Mouse (Mus musculus): ENCODE measurements around the gene Chrna9. TPM values are rescaled to one million over a fixed set of nuclear protein-coding genes. Genes with fewer than 3 reads are reported as not detected.

Chrna9 gene
- polyA plus RNA-seq, 1 experiment from 2014 or later, result 0.20 TPM

DNA sequence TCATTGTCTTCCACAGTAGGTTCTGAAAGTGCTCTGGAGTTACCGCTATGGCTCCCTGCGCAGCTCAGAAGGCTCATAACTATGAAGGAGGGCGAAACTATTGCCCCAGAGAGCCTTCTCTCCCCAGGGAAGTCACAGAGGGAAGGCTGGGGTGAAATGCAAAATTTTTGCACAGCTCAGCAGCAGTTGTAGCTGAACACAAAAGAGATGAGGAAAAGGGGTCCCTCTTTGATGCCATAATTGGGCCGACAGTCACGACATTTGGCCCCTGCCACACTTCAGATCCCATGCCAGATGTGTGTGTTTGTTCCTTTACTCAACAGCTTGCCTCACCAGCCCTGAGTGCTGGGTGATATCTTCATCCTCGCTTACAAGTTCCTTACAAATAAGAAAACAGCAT, 8.1 kb upstream of the Chrna9 start:
- WGBS, result 87% methylated on average over 6 of the region's 6 CpGs
- ATAC-seq (ENCODE audit: low FRiP score), result no peak

DNA sequence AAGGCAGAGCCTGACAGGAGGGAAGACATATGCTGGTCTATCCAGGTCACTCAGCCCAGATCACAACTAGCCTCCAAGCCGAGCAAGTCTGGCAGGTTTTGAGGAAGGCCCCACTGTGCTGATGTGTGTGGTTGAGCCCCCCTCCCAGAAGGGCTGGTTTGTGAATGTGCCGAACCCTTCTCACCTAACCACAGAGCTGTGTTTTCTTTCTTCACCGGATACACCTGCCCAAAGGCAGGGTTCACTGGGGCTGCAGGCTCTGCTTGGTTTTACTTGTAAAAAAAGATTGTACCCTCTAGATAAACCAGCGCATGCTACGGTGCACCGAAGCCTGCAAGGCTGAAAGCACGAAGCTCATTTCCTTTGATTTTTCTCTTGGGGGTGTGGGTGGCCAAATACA, 5.6 kb upstream of the Chrna9 start:
- H3K9me3 ChIP-seq (ENCODE audit: control insufficient read depth, low read length), result no peaks in the 10 kb centered on the region
- no peak overlapping the region for H3K9ac ChIP-seq (ENCODE audit: low read depth, low read length)
- H3K4me3 ChIP-seq (ENCODE audit: low read depth, low read length), result no peak overlapping the region
- no peaks in the 10 kb centered on the region for H3K4me1 ChIP-seq (replicated peaks; ENCODE audit: control insufficient read depth, insufficient read depth, low read length)
- H3K36me3 ChIP-seq (ENCODE audit: control insufficient read depth, insufficient read depth, low read length), result no peaks in the 10 kb centered on the region
- 80% methylated on average over 7 of the region's 7 CpGs for WGBS
- DNase-seq (ENCODE audit: low spot score) (no peak), ATAC-seq (ENCODE audit: low FRiP score) (no peak)
- no peak overlapping the region for H3K27ac ChIP-seq (ENCODE audit: low read depth, low read length)
- no peaks in the 10 kb centered on the region for H3K27me3 ChIP-seq (ENCODE audit: control insufficient read depth, insufficient read depth, low read length)
- H3K4me2 ChIP-seq (replicated peaks; ENCODE audit: low read depth, low read length), result no peak overlapping the region

More for the DNA sequence above, 8.1 kb upstream of the Chrna9 start:
- H3K27me3 ChIP-seq (ENCODE audit: control insufficient read depth, insufficient read depth, low read length), result no peaks in the 10 kb centered on the region
- H3K4me2 ChIP-seq (replicated peaks; ENCODE audit: low read depth, low read length), result no peak overlapping the region
- H3K9me3 ChIP-seq (ENCODE audit: control insufficient read depth, low read length), result no peaks in the 10 kb centered on the region
- no peak for DNase-seq (ENCODE audit: low spot score)
- no peak overlapping the region for H3K9ac ChIP-seq (ENCODE audit: low read depth, low read length)
- H3K4me3 ChIP-seq (ENCODE audit: low read depth, low read length), result no peak overlapping the region
- no peak overlapping the region for H3K27ac ChIP-seq (ENCODE audit: low read depth, low read length)
- H3K36me3 ChIP-seq (ENCODE audit: control insufficient read depth, insufficient read depth, low read length), result no peaks in the 10 kb centered on the region
- H3K4me1 ChIP-seq (replicated peaks; ENCODE audit: control insufficient read depth, insufficient read depth, low read length), result no peaks in the 10 kb centered on the region

DNA sequence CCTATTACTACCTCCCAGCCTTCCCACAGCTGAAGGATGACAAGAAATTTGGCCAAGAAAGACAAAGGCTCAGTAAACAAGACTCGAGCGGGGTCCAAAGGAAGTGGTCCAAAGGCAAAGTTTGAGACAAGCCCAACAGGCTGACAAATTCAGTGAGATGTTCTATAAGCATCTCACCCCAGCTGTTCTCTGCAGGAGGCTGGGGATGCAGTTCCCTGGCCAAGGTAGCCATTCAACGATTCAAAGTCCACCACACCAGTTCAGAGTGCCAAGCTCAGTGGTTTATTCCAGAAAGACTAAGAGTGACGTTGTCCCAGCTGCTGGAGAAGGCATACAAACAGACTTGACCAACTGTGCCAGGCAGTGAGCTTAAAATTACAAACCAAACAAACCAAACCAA, 4.5 kb upstream of the Chrna9 start:
- no peak overlapping the region for H3K27ac ChIP-seq (ENCODE audit: low read depth, low read length)
- WGBS, result 78% methylated on average over 4 of the region's 4 CpGs

DNA sequence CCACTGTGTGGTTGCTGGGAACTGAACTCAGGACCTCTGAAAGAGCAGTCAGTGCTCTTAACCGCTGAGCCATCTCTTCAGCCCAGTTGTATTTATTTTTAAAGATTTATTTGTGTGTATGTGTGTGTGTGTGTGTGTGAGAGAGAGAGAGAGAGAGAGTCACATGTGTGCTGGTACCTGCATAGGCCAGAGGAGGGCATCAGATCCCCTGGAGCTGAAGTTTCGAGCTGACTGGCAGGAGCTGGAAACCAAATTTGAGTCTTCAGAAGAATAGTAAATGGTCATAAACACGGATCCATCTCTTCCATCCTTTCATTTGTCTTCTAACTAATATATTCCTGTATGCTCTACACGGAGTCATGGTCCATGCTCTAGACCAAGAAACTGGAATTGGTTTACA, 1.5 kb upstream of the Chrna9 start:
- WGBS, result 85% methylated on average over 4 of the region's 4 CpGs
- DNase-seq (ENCODE audit: low spot score) (no peak), ATAC-seq (ENCODE audit: low FRiP score) (no peak)
- Histone ChIP-seq H3K4me3 (ENCODE audit: low read depth, low read length) (no peak overlapping the region), H3K9me3 (ENCODE audit: control insufficient read depth, low read length) (no peaks in the 10 kb centered on the region), H3K36me3 (ENCODE audit: control insufficient read depth, insufficient read depth, low read length) (no peaks in the 10 kb centered on the region), H3K27me3 (ENCODE audit: control insufficient read depth, insufficient read depth, low read length) (no peaks in the 10 kb centered on the region), H3K27ac (ENCODE audit: low read depth, low read length) (no peak overlapping the region), H3K4me2 (replicated peaks; ENCODE audit: low read depth, low read length) (no peak overlapping the region), H3K9ac (ENCODE audit: low read depth, low read length) (no peak overlapping the region), H3K4me1 (replicated peaks; ENCODE audit: control insufficient read depth, insufficient read depth, low read length) (no peaks in the 10 kb centered on the region)

More for the DNA sequence above, 4.5 kb upstream of the Chrna9 start:
- Histone ChIP-seq H3K4me1 (replicated peaks; ENCODE audit: control insufficient read depth, insufficient read depth, low read length) (no peaks in the 10 kb centered on the region), H3K9ac (ENCODE audit: low read depth, low read length) (no peak overlapping the region), H3K36me3 (ENCODE audit: control insufficient read depth, insufficient read depth, low read length) (no peaks in the 10 kb centered on the region), H3K9me3 (ENCODE audit: control insufficient read depth, low read length) (no peaks in the 10 kb centered on the region), H3K4me3 (ENCODE audit: low read depth, low read length) (no peak overlapping the region), H3K4me2 (replicated peaks; ENCODE audit: low read depth, low read length) (no peak overlapping the region), H3K27me3 (ENCODE audit: control insufficient read depth, insufficient read depth, low read length) (no peaks in the 10 kb centered on the region)
- ATAC-seq (ENCODE audit: low FRiP score) (no peak), DNase-seq (ENCODE audit: low spot score) (no peak)

DNA sequence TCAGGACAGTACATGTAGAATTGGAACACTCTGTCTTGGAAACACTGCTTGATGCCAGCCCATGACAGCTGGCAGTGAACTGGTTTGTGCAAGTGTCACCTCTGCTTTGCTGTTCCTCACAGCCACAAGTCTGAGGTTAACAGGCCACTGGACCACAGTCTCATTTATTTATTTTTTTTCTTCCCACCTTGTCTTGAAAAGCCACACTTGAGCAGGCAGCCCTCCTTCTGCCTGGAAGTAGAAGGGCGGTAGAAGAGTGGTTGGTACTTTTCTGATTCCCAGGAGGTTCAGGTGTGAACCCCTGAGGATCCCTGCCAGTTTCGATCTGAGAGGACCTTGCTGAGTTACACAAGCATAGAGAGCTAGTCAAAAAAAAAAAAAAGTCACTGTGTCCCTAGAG, 957 bp upstream of the Chrna9 start:
- 89% methylated on average over 2 of the region's 2 CpGs for WGBS
- Histone ChIP-seq H3K27ac (ENCODE audit: low read depth, low read length) (no peak overlapping the region), H3K27me3 (ENCODE audit: control insufficient read depth, insufficient read depth, low read length) (no peaks in the 10 kb centered on the region), H3K36me3 (ENCODE audit: control insufficient read depth, insufficient read depth, low read length) (no peaks in the 10 kb centered on the region), H3K9me3 (ENCODE audit: control insufficient read depth, low read length) (no peaks in the 10 kb centered on the region), H3K9ac (ENCODE audit: low read depth, low read length) (no peak overlapping the region), H3K4me1 (replicated peaks; ENCODE audit: control insufficient read depth, insufficient read depth, low read length) (no peaks in the 10 kb centered on the region), H3K4me3 (ENCODE audit: low read depth, low read length) (no peak overlapping the region), H3K4me2 (replicated peaks; ENCODE audit: low read depth, low read length) (no peak overlapping the region)
- DNase-seq (ENCODE audit: low spot score), result no peak
- ATAC-seq (ENCODE audit: low FRiP score), result no peak

DNA sequence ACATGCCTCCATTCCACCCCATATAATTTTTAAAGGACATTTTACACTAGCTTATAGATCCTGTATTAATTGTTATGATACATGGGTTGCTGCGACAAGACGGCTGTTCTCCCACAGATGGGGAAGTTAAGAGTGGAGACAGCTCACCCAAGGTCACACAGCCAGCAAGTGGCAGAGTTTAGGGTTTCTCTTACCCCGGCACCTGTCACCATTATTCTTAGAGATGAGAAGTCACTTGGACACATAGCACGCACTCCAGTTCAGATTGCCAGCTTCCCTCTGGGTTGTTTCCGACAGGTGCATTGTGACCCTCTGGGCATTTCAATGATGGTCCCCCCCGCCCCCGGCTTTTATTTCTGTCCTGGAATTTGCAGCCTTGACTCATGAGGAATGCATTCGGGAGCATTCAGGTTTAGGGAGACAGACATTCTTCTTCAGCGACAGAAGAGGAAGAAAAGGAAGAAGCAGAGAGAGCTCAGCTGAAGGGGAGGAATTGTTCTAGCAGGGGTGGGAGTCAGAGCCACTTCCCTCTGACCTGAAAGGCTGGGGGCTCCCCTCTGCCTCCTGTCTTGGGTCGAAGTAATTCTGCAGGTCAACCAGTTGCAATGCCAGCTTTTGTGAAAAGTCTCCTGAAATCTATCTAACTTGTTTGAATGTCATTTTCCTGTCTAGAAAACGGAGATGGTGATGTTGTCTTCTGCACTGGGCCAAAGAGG, 2.4 kb downstream of the Chrna9 start:
- H3K4me3 ChIP-seq (ENCODE audit: low read depth, low read length), result no peak overlapping the region
- no peaks in the 10 kb centered on the region for H3K4me1 ChIP-seq (replicated peaks; ENCODE audit: control insufficient read depth, insufficient read depth, low read length)
- H3K4me2 ChIP-seq (replicated peaks; ENCODE audit: low read depth, low read length), result no peak overlapping the region
- no peak for DNase-seq (ENCODE audit: low spot score)
- H3K9ac ChIP-seq (ENCODE audit: low read depth, low read length), result no peak overlapping the region
- H3K27me3 ChIP-seq (ENCODE audit: control insufficient read depth, insufficient read depth, low read length), result no peaks in the 10 kb centered on the region
- no peaks in the 10 kb centered on the region for H3K9me3 ChIP-seq (ENCODE audit: control insufficient read depth, low read length)
- H3K36me3 ChIP-seq (ENCODE audit: control insufficient read depth, insufficient read depth, low read length), result no peaks in the 10 kb centered on the region
- no peak for ATAC-seq (ENCODE audit: low FRiP score)
- 68% methylated on average over 11 of the region's 11 CpGs for WGBS
- no peak overlapping the region for H3K27ac ChIP-seq (ENCODE audit: low read depth, low read length)

DNA sequence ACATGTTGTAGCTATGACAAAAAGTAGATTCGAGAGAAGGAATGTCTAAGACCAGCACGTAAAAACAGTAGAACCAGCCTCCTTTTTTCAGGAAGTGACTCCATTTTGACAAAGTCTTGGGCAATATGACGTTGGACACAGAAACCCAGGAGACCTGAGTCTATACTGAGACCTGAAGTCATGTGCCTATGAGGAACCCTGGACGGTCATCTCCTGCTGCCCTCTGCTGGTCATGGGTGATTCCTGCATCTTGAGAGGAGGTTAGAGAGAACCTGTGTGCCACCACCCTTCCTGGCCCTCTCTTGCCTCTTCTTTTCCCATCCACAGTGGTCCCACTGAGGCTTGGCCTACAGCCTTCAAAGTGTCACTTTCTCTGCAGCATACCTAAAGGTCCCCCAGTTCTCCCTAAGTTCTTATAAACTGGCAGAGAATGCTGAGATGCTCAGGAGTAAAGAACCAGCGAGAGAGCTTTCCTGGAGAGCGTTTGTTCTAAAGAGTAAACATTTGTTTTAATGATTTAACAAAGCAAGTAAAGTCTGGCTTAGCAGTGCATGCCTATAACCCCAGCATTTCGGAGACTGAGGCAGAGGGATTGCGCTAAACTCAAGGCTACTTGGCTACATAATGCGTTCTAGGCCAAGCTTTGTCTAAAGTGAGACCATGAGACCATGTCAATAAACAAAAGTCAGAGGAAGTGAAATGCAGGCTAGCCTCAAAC, 3.4 kb downstream of the Chrna9 start:
- Histone ChIP-seq H3K9ac (ENCODE audit: low read depth, low read length) (no peak overlapping the region), H3K36me3 (ENCODE audit: control insufficient read depth, insufficient read depth, low read length) (no peaks in the 10 kb centered on the region), H3K9me3 (ENCODE audit: control insufficient read depth, low read length) (no peaks in the 10 kb centered on the region), H3K27me3 (ENCODE audit: control insufficient read depth, insufficient read depth, low read length) (no peaks in the 10 kb centered on the region), H3K27ac (ENCODE audit: low read depth, low read length) (no peak overlapping the region), H3K4me1 (replicated peaks; ENCODE audit: control insufficient read depth, insufficient read depth, low read length) (no peaks in the 10 kb centered on the region), H3K4me3 (ENCODE audit: low read depth, low read length) (no peak overlapping the region), H3K4me2 (replicated peaks; ENCODE audit: low read depth, low read length) (no peak overlapping the region)
- ATAC-seq (ENCODE audit: low FRiP score) (peak; percentile 71; the same call in 1 of the 2 replicates), DNase-seq (ENCODE audit: low spot score) (peak; percentile 88)
- WGBS, result 59% methylated on average over 9 of the region's 9 CpGs

DNA sequence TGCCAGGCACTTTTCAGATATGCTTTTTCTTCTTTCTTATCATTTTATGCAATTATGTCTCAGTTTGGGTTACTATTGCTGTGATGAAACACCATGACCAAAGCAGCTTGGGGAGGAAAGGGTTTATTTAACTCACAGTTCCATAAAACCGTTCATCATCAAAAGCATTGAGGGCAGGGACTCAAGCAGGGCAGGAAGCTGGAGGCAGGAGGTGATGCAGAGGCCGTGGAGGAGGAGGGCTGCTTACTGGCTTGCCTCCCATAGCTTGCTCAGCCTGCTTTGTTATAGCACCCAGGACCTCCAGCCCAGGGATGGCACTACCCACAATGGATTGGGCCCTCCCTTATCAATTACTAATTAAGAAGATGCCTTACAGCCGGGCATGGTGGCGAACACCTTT, 6.4 kb downstream of the Chrna9 start:
- Histone ChIP-seq H3K36me3 (ENCODE audit: control insufficient read depth, insufficient read depth, low read length) (no peaks in the 10 kb centered on the region), H3K9me3 (ENCODE audit: control insufficient read depth, low read length) (no peaks in the 10 kb centered on the region), H3K27me3 (ENCODE audit: control insufficient read depth, insufficient read depth, low read length) (no peaks in the 10 kb centered on the region), H3K4me3 (ENCODE audit: low read depth, low read length) (no peak overlapping the region), H3K9ac (ENCODE audit: low read depth, low read length) (no peak overlapping the region), H3K4me1 (replicated peaks; ENCODE audit: control insufficient read depth, insufficient read depth, low read length) (no peaks in the 10 kb centered on the region), H3K4me2 (replicated peaks; ENCODE audit: low read depth, low read length) (no peak overlapping the region), H3K27ac (ENCODE audit: low read depth, low read length) (no peak overlapping the region)
- ATAC-seq (ENCODE audit: low FRiP score) (no peak), DNase-seq (ENCODE audit: low spot score) (no peak)
- 78% methylated on average over 4 of the region's 4 CpGs for WGBS

DNA sequence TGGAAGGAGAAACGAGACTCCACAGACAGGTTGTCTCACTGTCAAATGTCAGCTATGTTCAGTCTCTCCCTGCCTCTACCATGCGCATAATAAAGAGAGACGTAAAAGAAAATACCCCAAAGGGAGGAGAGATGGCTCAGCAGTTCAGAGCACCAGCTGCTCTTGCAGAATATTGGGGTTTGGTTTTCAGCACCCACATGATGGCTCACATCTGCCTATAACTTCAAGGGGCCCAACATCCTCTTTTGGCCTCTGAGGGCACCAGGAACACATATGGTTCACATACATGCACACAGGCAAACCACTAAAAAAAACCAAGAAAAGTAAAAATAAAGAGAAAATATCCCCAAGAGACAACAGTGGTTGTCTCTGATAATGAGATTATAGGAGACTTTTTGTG, 15.1 kb downstream of the Chrna9 start:
- Histone ChIP-seq H3K9ac (ENCODE audit: low read depth, low read length) (no peak overlapping the region), H3K36me3 (ENCODE audit: control insufficient read depth, insufficient read depth, low read length) (no peaks in the 10 kb centered on the region), H3K27me3 (ENCODE audit: control insufficient read depth, insufficient read depth, low read length) (no peaks in the 10 kb centered on the region), H3K4me1 (replicated peaks; ENCODE audit: control insufficient read depth, insufficient read depth, low read length) (no peaks in the 10 kb centered on the region), H3K27ac (ENCODE audit: low read depth, low read length) (peak overlapping the region; percentile 79), H3K4me3 (ENCODE audit: low read depth, low read length) (no peak overlapping the region), H3K4me2 (replicated peaks; ENCODE audit: low read depth, low read length) (no peak overlapping the region), H3K9me3 (ENCODE audit: control insufficient read depth, low read length) (no peaks in the 10 kb centered on the region)
- peak; percentile 9; the same call in 1 of the 2 replicates for ATAC-seq (ENCODE audit: low FRiP score)
- 20% methylated on average over 3 of the region's 3 CpGs for WGBS
- DNase-seq (ENCODE audit: low spot score), result peak; percentile 27

Measured in hindbrain, embryonic 11.5 days (tissue).